Mouse (Mus musculus) kidney, embryonic 14.5 days (tissue): ENCODE measurements around the gene Wdr41. TPM values are rescaled to one million over a fixed set of nuclear protein-coding genes. Genes with fewer than 3 reads are reported as not detected.
A peak's percentile ranks its signal among the peaks of the same experiment; 100 is the strongest.

Experiments
- ATAC-seq: fragments of 200-750 bp; cut with Nextera tagmentation; 2 replicates; pipeline ENCODE4 v1.8.0; 2017; ENCODE audit warnings: moderate number of reproducible peaks, mild to moderate bottlenecking, moderate TSS enrichment, moderate library complexity; ENCODE audit not compliant: low FRiP score, low TSS enrichment
- H3K27ac ChIP-seq: fragments of 300-500 bp; sonication (generic); 2 replicates; pipeline ENCODE4 v1.5.1; 2014; ENCODE audit warnings: low read depth, mild to moderate bottlenecking, low read length, moderate library complexity, mixed read lengths
- H3K27me3 ChIP-seq: fragments of 300-500 bp; sonication (generic); 2 replicates; pipeline ENCODE4 v1.6.1; 2014; ENCODE audit warnings: mild to moderate bottlenecking, low read length; ENCODE audit not compliant: control insufficient read depth, insufficient read depth
- H3K36me3 ChIP-seq: fragments of 300-500 bp; sonication (generic); 2 replicates; pipeline ENCODE4 v1.6.1; 2014; ENCODE audit warnings: low read length, mixed read lengths; ENCODE audit not compliant: control insufficient read depth, insufficient read depth
- H3K4me1 ChIP-seq: fragments of 300-500 bp; sonication (generic); 2 replicates; pipeline ENCODE4 v1.6.1; 2014; ENCODE audit warnings: low read length, mixed read lengths; ENCODE audit not compliant: control insufficient read depth, insufficient read depth
- H3K4me2 ChIP-seq: fragments of 300-500 bp; sonication (generic); replicated peaks from 2 replicates; pipeline ENCODE4 v1.6.1; 2014; ENCODE audit warnings: low read depth, mild to moderate bottlenecking, low read length
- H3K4me3 ChIP-seq: fragments of 300-500 bp; sonication (generic); 2 replicates; pipeline ENCODE4 v1.5.1; 2014; ENCODE audit warnings: mild to moderate bottlenecking, low read length
- H3K9ac ChIP-seq: fragments of 300-500 bp; sonication (generic); 2 replicates; pipeline ENCODE4 v1.6.1; 2014; ENCODE audit warnings: low read depth, mild to moderate bottlenecking, low read length, moderate library complexity
- H3K9me3 ChIP-seq: fragments of 300-500 bp; sonication (generic); 2 replicates; pipeline ENCODE4 v1.6.1; 2016; ENCODE audit warnings: low read length; ENCODE audit not compliant: control insufficient read depth
- WGBS: fragments of 180-500 bp; shearing (Covaris S2); extraction: QIAGEN DNeasy Blood & Tissue Kit; methylation state at CpG from one replicate; pipeline ENCODE4 v1.1.7; 2014; 5-methylcytosine and 5-hydroxymethylcytosine counted together
- polyA plus RNA-seq: library from polyadenylated mRNA; unstranded; fragments of >200 nt; fragmentation: Nextera tagmentation; extraction: Ambion mirVana; gene quantifications from 2 replicates; pipeline ENCODE4 v1.2.1, GENCODE M21; 2014

Wdr41 gene
- polyA plus RNA-seq, result 15.9 and 25.3 TPM in 2 replicates

DNA sequence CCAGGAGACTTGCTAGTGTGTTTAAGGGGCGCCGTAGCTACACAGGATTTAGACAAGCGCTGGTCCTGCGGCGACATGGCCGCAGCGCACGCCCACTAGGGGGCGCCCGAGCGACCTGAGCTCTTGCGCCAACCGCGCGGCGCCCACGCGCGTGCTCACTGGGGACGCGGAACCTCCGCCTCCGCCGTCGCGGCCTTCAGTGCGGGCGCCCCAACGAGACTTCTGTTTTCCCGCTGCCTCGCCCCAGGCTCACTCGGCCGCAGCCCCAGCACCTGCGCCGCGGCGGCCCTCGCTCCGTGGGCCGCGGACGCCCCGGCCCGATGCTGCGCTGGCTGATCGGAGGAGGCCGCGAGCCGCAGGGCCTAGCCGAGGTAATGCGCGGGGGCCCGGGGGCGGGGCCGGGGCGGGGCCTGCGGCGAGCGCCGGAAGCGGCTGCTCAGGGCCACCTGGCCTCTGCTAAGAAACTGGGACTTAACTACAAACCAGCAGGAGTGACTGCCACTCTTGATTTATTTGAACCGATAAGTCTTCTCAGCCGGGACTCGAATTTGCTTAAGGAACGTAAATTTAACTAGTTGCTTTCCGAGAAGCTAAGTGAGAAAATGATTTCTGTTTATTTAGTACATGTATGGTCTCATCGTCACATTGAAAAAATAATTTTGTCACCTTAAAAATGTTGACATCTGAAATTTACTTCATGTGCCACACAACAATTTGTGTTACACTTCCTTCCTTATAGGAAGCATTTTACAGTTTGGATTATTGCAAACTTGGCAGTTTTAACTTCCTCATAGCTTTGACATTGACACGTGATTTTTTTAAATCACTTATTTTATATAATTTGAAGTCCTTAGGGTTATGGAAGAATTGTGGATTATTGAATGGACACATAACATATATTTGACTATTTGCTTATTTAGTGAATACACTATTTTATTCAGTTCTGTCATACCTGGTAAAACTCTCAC lies at the start of gene Wdr41:
Gene Wdr41, plus strand, starts transcription at position 126 of the 968 bp plus-strand sequence.
- peak within 1 kb of the TSS; percentile 98 for H3K9ac ChIP-seq
- no peaks in the 10 kb centered on the region for H3K27me3 ChIP-seq
- no peaks in the 10 kb centered on the region for H3K9me3 ChIP-seq
- 2% methylated on average over 61 of the region's 68 CpGs for WGBS
- peak within 1 kb of the TSS; percentile 51 for H3K4me2 ChIP-seq
- H3K27ac ChIP-seq, result peak within 1 kb of the TSS; percentile 99
- H3K4me1 ChIP-seq, result peaks cover 9% of the 10 kb centered on the region
- H3K4me3 ChIP-seq, result peak within 1 kb of the TSS; percentile 75
- peak; percentile 97 for ATAC-seq
- H3K36me3 ChIP-seq, result peaks cover 3% of the 10 kb centered on the region; the same call in 1 of the 2 replicates

DNA sequence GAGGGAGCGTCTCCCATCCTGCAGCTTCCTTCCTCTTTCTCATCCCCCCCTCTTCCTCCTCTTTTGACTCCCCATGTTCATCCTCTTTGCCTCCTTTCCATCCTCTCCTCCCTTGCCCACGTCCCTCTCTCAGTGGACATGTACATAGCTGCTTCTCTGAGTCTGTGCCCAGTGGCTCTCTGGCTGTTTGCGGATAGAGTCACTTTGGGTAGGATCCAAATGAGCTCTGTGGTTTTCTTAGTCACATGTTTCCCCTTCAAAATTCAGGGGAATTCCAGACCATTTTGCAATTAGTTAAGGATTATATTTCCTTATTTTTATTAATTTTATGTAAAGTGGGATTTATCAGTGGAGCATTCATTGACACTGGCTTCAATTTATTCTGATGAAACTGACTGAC lies 48.1 kb upstream of the Wdr41 start:
- no peak overlapping the region for H3K27ac ChIP-seq
- H3K4me2 ChIP-seq, result no peak overlapping the region
- no peak for ATAC-seq
- H3K27me3 ChIP-seq, result peaks cover 7% of the 10 kb centered on the region
- H3K4me1 ChIP-seq, result no peaks in the 10 kb centered on the region
- no peaks in the 10 kb centered on the region for H3K36me3 ChIP-seq
- no peaks in the 10 kb centered on the region for H3K9me3 ChIP-seq
- WGBS, result 83% methylated on average over 3 of the region's 3 CpGs
- H3K9ac ChIP-seq, result no peak overlapping the region
- no peak overlapping the region for H3K4me3 ChIP-seq

DNA sequence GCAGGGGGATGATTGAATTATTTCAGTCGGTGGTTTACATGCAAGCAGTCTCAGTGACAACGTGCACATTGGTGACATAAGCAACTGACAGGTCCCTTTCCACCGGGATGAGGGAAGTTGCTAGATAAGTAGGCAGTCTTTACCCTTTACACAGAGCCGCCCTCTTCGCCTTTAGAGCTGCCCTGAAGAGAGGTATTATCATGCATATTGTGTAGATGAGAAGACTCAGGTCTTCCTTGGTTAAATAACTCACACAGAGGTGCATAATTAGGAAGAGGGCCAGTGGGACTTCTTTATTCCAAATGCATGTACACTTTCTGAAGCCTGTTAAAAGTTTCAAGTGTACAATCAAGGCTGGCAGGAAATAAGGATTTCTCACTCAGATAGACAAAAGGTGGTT lies 37.7 kb upstream of the Wdr41 start:
- no peaks in the 10 kb centered on the region for H3K4me1 ChIP-seq
- no peak overlapping the region for H3K4me3 ChIP-seq
- H3K4me2 ChIP-seq, result no peak overlapping the region
- WGBS, result 69% methylated on average over 5 of the region's 5 CpGs
- H3K36me3 ChIP-seq, result no peaks in the 10 kb centered on the region
- no peak overlapping the region for H3K27ac ChIP-seq
- no peaks in the 10 kb centered on the region for H3K9me3 ChIP-seq
- H3K9ac ChIP-seq, result no peak overlapping the region
- 0 out of 2 replicates have a peak, but pooled peaks cover 2% of the 10 kb centered on the region for H3K27me3 ChIP-seq
- no peak for ATAC-seq

DNA sequence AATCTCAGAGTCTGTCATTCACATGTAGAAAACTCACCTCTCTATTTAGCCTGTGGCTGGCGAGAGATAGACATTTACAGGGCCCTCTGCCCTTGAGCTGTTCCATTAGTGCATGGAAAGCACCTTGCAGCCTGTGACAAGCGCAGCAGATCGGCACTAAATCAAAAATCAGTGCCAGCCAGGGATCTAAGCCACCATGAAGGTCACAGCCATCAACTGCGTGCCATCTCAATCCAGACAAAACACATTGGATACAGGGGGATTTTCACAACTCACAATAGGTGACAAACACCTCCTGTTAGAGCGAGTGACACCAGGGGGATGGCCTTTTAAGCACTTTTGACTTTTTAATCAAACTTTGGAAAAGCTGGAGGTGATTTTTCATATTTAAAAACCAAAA lies 36.0 kb upstream of the Wdr41 start:
- 73% methylated on average over 5 of the region's 5 CpGs for WGBS
- Histone ChIP-seq H3K4me3 (no peak overlapping the region), H3K9me3 (no peaks in the 10 kb centered on the region), H3K27ac (no peak overlapping the region), H3K36me3 (no peaks in the 10 kb centered on the region), H3K4me2 (no peak overlapping the region), H3K9ac (no peak overlapping the region), H3K4me1 (no peaks in the 10 kb centered on the region), H3K27me3 (0 out of 2 replicates have a peak, but pooled peaks cover 2% of the 10 kb centered on the region)
- no peak for ATAC-seq

DNA sequence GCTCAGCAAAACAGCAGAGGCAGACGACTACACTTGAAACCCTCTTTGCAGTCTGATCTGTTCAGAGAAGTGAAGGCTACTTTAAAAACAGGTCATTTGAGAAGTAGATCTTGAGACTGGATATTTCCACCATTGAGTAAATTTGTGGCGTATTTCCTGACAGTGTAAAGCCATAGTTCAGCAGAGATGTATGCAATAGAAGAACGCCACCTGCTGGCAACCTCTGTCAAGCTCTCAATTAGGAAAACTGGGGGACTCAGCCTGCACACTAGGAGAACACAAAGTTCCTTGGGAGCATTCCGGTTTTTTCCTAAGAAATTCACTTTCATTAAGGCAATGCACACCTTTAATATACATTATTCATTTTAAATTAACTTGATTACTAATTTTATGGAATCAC lies 34.9 kb upstream of the Wdr41 start:
- Histone ChIP-seq H3K4me3 (no peak overlapping the region), H3K4me1 (no peaks in the 10 kb centered on the region), H3K27me3 (0 out of 2 replicates have a peak, but pooled peaks cover 2% of the 10 kb centered on the region), H3K9me3 (no peaks in the 10 kb centered on the region), H3K36me3 (no peaks in the 10 kb centered on the region), H3K4me2 (no peak overlapping the region), H3K9ac (no peak overlapping the region), H3K27ac (no peak overlapping the region)
- no peak for ATAC-seq
- 12% methylated on average over 4 of the region's 4 CpGs for WGBS

DNA sequence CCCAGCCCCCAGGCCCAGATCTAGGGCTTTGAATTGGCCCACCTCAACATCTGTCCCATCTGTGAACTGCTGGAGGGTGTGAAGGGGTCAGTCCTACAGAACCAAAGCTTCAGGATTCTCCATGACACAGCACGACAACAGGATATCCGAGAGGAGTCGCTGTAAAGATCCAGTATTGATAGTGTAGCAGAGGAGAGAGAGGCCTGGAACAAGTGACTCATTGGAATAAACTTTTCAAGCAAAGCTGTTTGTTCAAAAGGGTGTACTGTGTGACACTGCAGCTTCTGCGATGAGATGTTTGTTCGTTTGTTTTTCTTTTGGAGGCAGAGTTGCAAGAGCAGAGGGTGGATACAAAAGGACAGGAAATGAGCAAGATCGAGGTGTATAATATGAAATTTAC lies 20.2 kb upstream of the Wdr41 start:
- Histone ChIP-seq H3K27me3 (no peaks in the 10 kb centered on the region), H3K27ac (no peak overlapping the region), H3K4me1 (no peaks in the 10 kb centered on the region), H3K9me3 (no peaks in the 10 kb centered on the region), H3K4me3 (no peak overlapping the region), H3K36me3 (no peaks in the 10 kb centered on the region), H3K9ac (no peak overlapping the region), H3K4me2 (no peak overlapping the region)
- no peak for ATAC-seq
- WGBS, result 64% methylated on average over 6 of the region's 6 CpGs

DNA sequence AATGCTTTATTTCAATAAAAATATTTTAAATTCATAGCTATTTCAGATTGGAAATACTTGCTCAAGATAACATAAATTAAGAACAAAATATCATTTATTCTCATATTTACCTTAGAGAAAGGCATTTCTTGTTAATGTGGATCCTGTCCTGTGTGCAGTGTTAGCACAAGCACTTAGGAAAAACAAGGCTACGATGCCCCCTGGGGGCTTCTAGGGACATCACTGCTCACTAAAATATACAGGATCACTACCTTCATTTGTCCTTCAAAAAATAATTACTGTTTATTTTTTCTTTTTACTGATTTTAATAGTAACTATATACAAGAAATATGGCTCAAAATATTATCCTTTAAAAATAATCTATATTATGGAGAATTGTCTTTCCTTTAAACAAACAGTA lies 18.2 kb upstream of the Wdr41 start:
- Histone ChIP-seq H3K36me3 (no peaks in the 10 kb centered on the region), H3K9ac (no peak overlapping the region), H3K27ac (no peak overlapping the region), H3K4me2 (no peak overlapping the region), H3K9me3 (no peaks in the 10 kb centered on the region), H3K4me1 (no peaks in the 10 kb centered on the region), H3K4me3 (no peak overlapping the region), H3K27me3 (no peaks in the 10 kb centered on the region)
- ATAC-seq, result no peak
- WGBS, result 63% methylated on average over 1 of the region's 1 CpGs

DNA sequence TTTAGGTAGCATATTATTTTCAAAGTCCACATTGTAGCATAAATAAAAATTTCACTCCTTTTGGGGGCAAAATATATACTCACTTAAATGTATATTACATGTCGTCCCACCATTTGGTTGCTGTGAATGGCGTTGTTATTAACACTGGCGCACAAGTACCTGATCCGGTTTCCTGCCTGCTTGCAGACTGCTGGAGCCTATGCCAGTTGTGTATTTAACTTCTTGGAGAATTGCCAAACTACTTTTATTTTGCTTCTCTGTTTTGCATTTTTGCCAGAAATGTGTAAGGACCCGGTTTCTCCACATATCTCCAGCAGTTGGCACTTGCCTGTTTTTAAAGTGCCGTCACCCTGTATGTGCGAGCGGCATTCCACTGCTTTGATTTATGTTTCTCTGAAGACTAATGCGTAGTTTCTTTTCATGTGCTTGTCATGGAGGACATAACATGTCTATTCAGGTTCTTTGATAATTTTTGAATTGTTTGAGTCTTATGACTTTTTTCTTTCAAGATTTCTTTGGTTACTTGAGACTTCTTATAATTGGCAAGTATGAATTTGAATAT lies 6.1 kb upstream of the Wdr41 start:
- no peaks in the 10 kb centered on the region for H3K27me3 ChIP-seq
- H3K9me3 ChIP-seq, result no peaks in the 10 kb centered on the region
- no peak overlapping the region for H3K4me3 ChIP-seq
- H3K9ac ChIP-seq, result no peak overlapping the region
- H3K27ac ChIP-seq, result no peak overlapping the region
- H3K4me2 ChIP-seq, result no peak overlapping the region
- no peak for ATAC-seq
- 64% methylated on average over 9 of the region's 9 CpGs for WGBS
- no peaks in the 10 kb centered on the region for H3K36me3 ChIP-seq
- no peaks in the 10 kb centered on the region for H3K4me1 ChIP-seq

DNA sequence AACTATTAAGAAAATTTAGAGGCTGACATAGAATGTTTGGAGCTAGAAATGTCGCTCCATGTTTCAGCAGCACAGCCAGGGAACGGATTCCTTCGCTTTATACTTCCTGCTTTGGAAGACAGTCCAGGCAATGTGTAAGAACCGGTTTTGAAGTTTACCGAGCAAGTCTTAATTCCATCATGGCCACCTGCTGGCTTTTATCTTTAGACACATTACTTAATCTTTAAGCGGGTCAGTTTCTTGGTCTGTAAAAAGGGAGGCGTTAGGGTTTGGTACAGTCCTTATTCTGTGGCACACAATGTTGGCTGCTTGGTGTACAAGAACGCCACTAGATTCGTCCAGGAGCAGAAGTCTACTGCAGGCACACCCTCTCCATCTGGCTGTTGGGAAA lies 321 bp upstream of the Wdr41 start:
- Histone ChIP-seq H3K9me3 (no peaks in the 10 kb centered on the region), H3K27ac (peak overlapping the region; percentile 99), H3K36me3 (no peaks in the 10 kb centered on the region), H3K9ac (peak overlapping the region; percentile 98), H3K4me3 (peak overlapping the region; percentile 75), H3K27me3 (no peaks in the 10 kb centered on the region), H3K4me2 (peak overlapping the region; percentile 51), H3K4me1 (peaks cover 9% of the 10 kb centered on the region)
- 25% methylated on average over 9 of the region's 9 CpGs for WGBS
- ATAC-seq, result no peak; the same call in 1 of the 2 replicates
